Mouse (Mus musculus) thymus, adult 2 months (tissue): ENCODE data around the gene Ifi35. TPM values are rescaled to one million over a fixed set of nuclear protein-coding genes. Genes with fewer than 3 reads are reported as not detected.

Experiments
- DNase-seq: peaks from one replicate; pipeline ENCODE4 v3.0.0; 2021
- H3K27ac ChIP-seq: fragments of 200-500 bp; 2 replicates; pipeline ENCODE4 v1.5.1; 2012; ENCODE audit warnings: low read length, control low read depth; ENCODE audit not compliant: control insufficient read depth, insufficient read depth
- H3K27me3 ChIP-seq: fragments of 200-500 bp; 2 replicates; pipeline ENCODE4 v1.6.1; 2012; ENCODE audit warnings: mild to moderate bottlenecking, low read length, moderate library complexity, mixed read lengths; ENCODE audit not compliant: control insufficient read depth, insufficient read depth
- H3K36me3 ChIP-seq: fragments of 200-500 bp; 2 replicates; pipeline ENCODE4 v1.6.1; 2012; ENCODE audit warnings: mild to moderate bottlenecking, low read length, moderate library complexity; ENCODE audit not compliant: control insufficient read depth, insufficient read depth
- H3K4me1 ChIP-seq: fragments of 200-500 bp; replicated peaks from 2 replicates; pipeline ENCODE4 v1.6.1; 2012; ENCODE audit warnings: low read length; ENCODE audit not compliant: control insufficient read depth, insufficient read depth
- H3K4me3 ChIP-seq: fragments of 200-500 bp; 2 replicates; pipeline ENCODE4 v1.5.1; 2012; ENCODE audit warnings: mild to moderate bottlenecking, low read length, control low read depth, moderate library complexity; ENCODE audit not compliant: control insufficient read depth, insufficient read depth
- CTCF ChIP-seq: fragments of 200-500 bp; IDR thresholded peaks from 2 replicates; pipeline ENCODE4 v1.5.1; 2012; ENCODE audit warnings: mild to moderate bottlenecking, control low read depth, low read length, moderate library complexity, borderline replicate concordance; ENCODE audit not compliant: control insufficient read depth, poor library complexity, insufficient read depth; ENCODE audit errors: extremely low read depth
- POLR2A ChIP-seq: fragments of 200-500 bp; IDR thresholded peaks from 2 replicates; pipeline ENCODE4 v1.6.1; 2012; ENCODE audit warnings: mild to moderate bottlenecking, low read length, control low read depth, moderate library complexity; ENCODE audit not compliant: control insufficient read depth, poor library complexity, insufficient read depth; ENCODE audit errors: extremely low read depth
- whole genome bisulfite sequencing: fragments of 180-500 bp; shearing (Covaris S2); methylation state at CpG from one replicate; pipeline ENCODE4 v1.1.7; 2018; 5-methylcytosine and 5-hydroxymethylcytosine counted together
- polyA plus RNA-seq: library from polyadenylated mRNA; depleted of rRNA; stranded (reverse); fragments of >200 nt; gene quantifications from 2 replicates; pipeline ENCODE4 v1.2.3, GENCODE M21; 2012; rRNA removed

Ifi35 gene
- polyA plus RNA-seq, 1 experiment, result 83.6 TPM

- 93% methylated on average over 6 of the region's 6 CpGs for WGBS
Observed at GRCm38 (mm10) chr11:101484245-101484644, 36.0 kb downstream of the Ifi35 start.

GRCm38 (mm10) chr11:101484814-101485213 is 36.6 kb downstream of the Ifi35 start:
- no peak for DNase-seq
- Histone ChIP-seq H3K27ac (no peak overlapping the region), H3K4me3 (no peak overlapping the region), H3K27me3 (no peaks in the 10 kb centered on the region), H3K4me1 (no peaks in the 10 kb centered on the region), H3K36me3 (peaks cover 14% of the 10 kb centered on the region)
- TF ChIP-seq CTCF, result no peak
- TF ChIP-seq POLR2A, result no peak
- WGBS, result 86% methylated on average over 7 of the region's 7 CpGs

More at GRCm38 (mm10) chr11:101484245-101484644, 36.0 kb downstream of the Ifi35 start:
- H3K4me3 ChIP-seq, result no peak overlapping the region
- H3K27me3 ChIP-seq, result no peaks in the 10 kb centered on the region
- TF ChIP-seq POLR2A (no peak), CTCF (no peak)
- no peak overlapping the region for H3K27ac ChIP-seq
- H3K4me1 ChIP-seq, result no peaks in the 10 kb centered on the region
- DNase-seq, result no peak
- H3K36me3 ChIP-seq, result peaks cover 12% of the 10 kb centered on the region

- no peak overlapping the region for H3K27ac ChIP-seq
- peaks cover 17% of the 10 kb centered on the region for H3K36me3 ChIP-seq
- no peak overlapping the region for H3K4me3 ChIP-seq
- TF ChIP-seq POLR2A (no peak), CTCF (no peak)
- no peaks in the 10 kb centered on the region for H3K27me3 ChIP-seq
- DNase-seq, result no peak
- no peaks in the 10 kb centered on the region for H3K4me1 ChIP-seq
- WGBS, result 89% methylated on average over 6 of the region's 6 CpGs
Observed at GRCm38 (mm10) chr11:101485509-101486028, 37.4 kb downstream of the Ifi35 start.

GRCm38 (mm10) chr11:101486126-101486525 is 37.9 kb downstream of the Ifi35 start:
- Histone ChIP-seq H3K4me3 (no peak overlapping the region), H3K4me1 (no peaks in the 10 kb centered on the region), H3K27ac (no peak overlapping the region), H3K27me3 (no peaks in the 10 kb centered on the region), H3K36me3 (peaks cover 17% of the 10 kb centered on the region)
- 92% methylated on average over 6 of the region's 6 CpGs for WGBS
- no peak for TF ChIP-seq CTCF
- no peak for TF ChIP-seq POLR2A
- DNase-seq, result no peak

- no peaks in the 10 kb centered on the region for H3K4me1 ChIP-seq
- H3K27ac ChIP-seq, result no peak overlapping the region
- H3K27me3 ChIP-seq, result no peaks in the 10 kb centered on the region
- 98% methylated on average over 5 of the region's 5 CpGs for WGBS
- H3K4me3 ChIP-seq, result no peak overlapping the region
- TF ChIP-seq POLR2A, result no peak
- TF ChIP-seq CTCF, result no peak
- no peak for DNase-seq
- H3K36me3 ChIP-seq, result peaks cover 20% of the 10 kb centered on the region; the same call in 1 of the 2 replicates
Observed at GRCm38 (mm10) chr11:101506269-101506780, 58.1 kb downstream of the Ifi35 start.

- Histone ChIP-seq H3K27ac (no peak overlapping the region), H3K4me1 (no peaks in the 10 kb centered on the region), H3K27me3 (no peaks in the 10 kb centered on the region), H3K36me3 (peaks cover 19% of the 10 kb centered on the region; the same call in 1 of the 2 replicates), H3K4me3 (no peak overlapping the region)
- TF ChIP-seq POLR2A (no peak), CTCF (no peak)
- DNase-seq, result no peak
- WGBS, result 98% methylated on average over 7 of the region's 7 CpGs
Observed at GRCm38 (mm10) chr11:101507090-101507489, 58.9 kb downstream of the Ifi35 start.

Other genes with a start within 250 kb of the Ifi35 start
- gene Ezh1, start 221.9 kb upstream of the Ifi35 start, polyA plus RNA-seq, result 38.8 and 43.3 TPM in 2 replicates
- gene Ramp2, start 202.4 kb upstream of the Ifi35 start, polyA plus RNA-seq, result 13.5 and 20.5 TPM in 2 replicates
- gene Vps25, start 194.7 kb upstream of the Ifi35 start, polyA plus RNA-seq, result 88.3 and 92.6 TPM in 2 replicates
- gene Wnk4, start 187.8 kb upstream of the Ifi35 start, polyA plus RNA-seq, result 1.2 TPM in 2 replicates
- 0.71 and 0.84 TPM in 2 replicates for gene Cntd1, start 169.4 kb upstream of the Ifi35 start, polyA plus RNA-seq
- 245 and 273 TPM in 2 replicates for gene Coa3, start 169.3 kb upstream of the Ifi35 start, polyA plus RNA-seq
- gene Becn1, start 146.1 kb upstream of the Ifi35 start, polyA plus RNA-seq, result 176 and 192 TPM in 2 replicates
- 103 and 106 TPM in 2 replicates for gene Psme3, start 132.2 kb upstream of the Ifi35 start, polyA plus RNA-seq
- 14.6 and 16.2 TPM in 2 replicates for gene Aoc2, start 123.3 kb upstream of the Ifi35 start, polyA plus RNA-seq
- 11.8 and 12.1 TPM in 2 replicates for gene Aoc3, start 117.8 kb upstream of the Ifi35 start, polyA plus RNA-seq
- gene G6pc, start 80.8 kb upstream of the Ifi35 start, polyA plus RNA-seq, result 0.15 and 0.37 TPM in 2 replicates
- 33.4 and 37.2 TPM in 2 replicates for gene Aarsd1, start 30.8 kb upstream of the Ifi35 start, polyA plus RNA-seq
- gene Gm27029, start 23.6 kb upstream of the Ifi35 start, polyA plus RNA-seq, result 0.49 TPM in 1 of 2 replicates, not detected in the other
- 27.4 and 28.5 TPM in 2 replicates for gene Rundc1, start 23.3 kb upstream of the Ifi35 start, polyA plus RNA-seq
- gene Ptges3l, start 23.1 kb upstream of the Ifi35 start, polyA plus RNA-seq, result 1.3 and 3.1 TPM in 2 replicates
- 666 and 730 TPM in 2 replicates for gene Rpl27, start 6.1 kb upstream of the Ifi35 start, polyA plus RNA-seq
- 3.5 and 4.3 TPM in 2 replicates for gene Rnd2, start 16.6 kb downstream of the Ifi35 start, polyA plus RNA-seq
- gene Vat1, start 17.8 kb downstream of the Ifi35 start, polyA plus RNA-seq, result 67.9 and 73.6 TPM in 2 replicates
- gene Brca1, start 103.5 kb downstream of the Ifi35 start, polyA plus RNA-seq, result 4.3 and 6.0 TPM in 2 replicates
- 142 and 145 TPM in 2 replicates for gene Nbr1, start 103.7 kb downstream of the Ifi35 start, polyA plus RNA-seq
- 29.5 and 37.1 TPM in 2 replicates for gene Tmem106a, start 133.8 kb downstream of the Ifi35 start, polyA plus RNA-seq
- not detected in 2 replicates for gene Gm11634, start 150.8 kb downstream of the Ifi35 start, polyA plus RNA-seq
- gene Rdm1, start 178.8 kb downstream of the Ifi35 start, polyA plus RNA-seq, result 36.5 and 39.2 TPM in 2 replicates
- gene Arl4d, start 217.1 kb downstream of the Ifi35 start, polyA plus RNA-seq, result 4.1 and 5.0 TPM in 2 replicates